Mouse (Mus musculus) cerebellum, adult 2 months (tissue): ENCODE measurements at regions not wholly inside any gene's neighbourhood (a gene's known extent, or its start where the extent isn't known, plus 50 kb on each side); places are given as distances from the start of the nearest gene placed in this dataset.
"Not testable (repeated sequence)": the region's sequence is repeated elsewhere in the genome, so short reads cannot be mapped to it uniquely, and the experiment has no call there.

Experiments
- DNase-seq, 2 experiments: peaks; one replicate each; pipeline ENCODE4 v3.0.0; 2021
- H3K27ac ChIP-seq: fragments of 200-500 bp; 2 replicates; pipeline ENCODE4 v1.5.1; 2012; ENCODE audit warnings: low read length, control low read depth, inconsistent platforms; ENCODE audit not compliant: insufficient read depth
- H3K27me3 ChIP-seq: fragments of 200-500 bp; 2 replicates; pipeline ENCODE4 v1.6.1; 2012; ENCODE audit warnings: inconsistent platforms, mild to moderate bottlenecking, low read length, moderate library complexity; ENCODE audit not compliant: control insufficient read depth, insufficient read depth
- H3K4me1 ChIP-seq: fragments of 200-500 bp; 2 replicates; pipeline ENCODE4 v1.6.1; 2011; ENCODE audit warnings: low read length; ENCODE audit not compliant: control insufficient read depth, insufficient read depth
- H3K4me3 ChIP-seq: fragments of 200-500 bp; replicated peaks from 2 replicates; pipeline ENCODE3; 2011; ENCODE audit warnings: mild to moderate bottlenecking, low read depth, low read length, control low read depth; ENCODE audit not compliant: insufficient read depth
- CTCF ChIP-seq: fragments of 200-500 bp; IDR thresholded peaks from 2 replicates; pipeline ENCODE4 v1.5.1; 2011; ENCODE audit warnings: low read depth, mild to moderate bottlenecking, control low read depth, low read length, moderate library complexity, borderline replicate concordance; ENCODE audit not compliant: insufficient read depth
- POLR2A ChIP-seq: fragments of 200-500 bp; IDR thresholded peaks from 2 replicates; pipeline ENCODE4 v1.6.1; 2011; ENCODE audit warnings: low read length, control low read depth, borderline replicate concordance; ENCODE audit not compliant: insufficient read depth
- WGBS: fragments of 180-500 bp; shearing (Covaris S2); methylation state at CpG from one replicate; pipeline ENCODE4 v1.1.7; 2018; 5-methylcytosine and 5-hydroxymethylcytosine counted together

GRCm38 (mm10) chr13:50092537-50092936, 157.6 kb downstream of the Gm906 start:
- no peak overlapping the region for H3K27ac ChIP-seq
- no peak overlapping the region for H3K4me3 ChIP-seq

GRCm38 (mm10) chr13:50064841-50065240, 185.3 kb downstream of the Gm906 start:
- no peak for DNase-seq
- no peak overlapping the region for H3K27ac ChIP-seq
- no peaks in the 10 kb centered on the region for H3K4me1 ChIP-seq
- no peak overlapping the region for H3K4me3 ChIP-seq
- no peaks in the 10 kb centered on the region for H3K27me3 ChIP-seq
- WGBS: 66% methylated on average over 4 of the region's 4 CpGs
- TF ChIP-seq POLR2A (no peak), CTCF (no peak)

More at GRCm38 (mm10) chr13:50092537-50092936, 157.6 kb downstream of the Gm906 start:
- TF ChIP-seq CTCF (no peak), POLR2A (no peak)
- Histone ChIP-seq H3K4me1 (no peaks in the 10 kb centered on the region), H3K27me3 (no peaks in the 10 kb centered on the region)
- WGBS: 70% methylated on average over 2 of the region's 2 CpGs
- no peak for DNase-seq

GRCm38 (mm10) chr13:50064365-50064764, 185.7 kb downstream of the Gm906 start:
- 66% methylated on average over 2 of the region's 2 CpGs for WGBS
- H3K27me3 ChIP-seq, H3K4me1 ChIP-seq, DNase-seq, H3K4me3 ChIP-seq, H3K27ac ChIP-seq: not testable (repeated sequence)

- not testable (repeated sequence) for H3K27me3 ChIP-seq, H3K4me3 ChIP-seq, H3K27ac ChIP-seq, H3K4me1 ChIP-seq, DNase-seq
- WGBS: 69% methylated on average over 1 of the region's 1 CpGs
Measured at GRCm38 (mm10) chr13:50059676-50060075, 190.4 kb downstream of the Gm906 start.

- WGBS: 81% methylated on average over 2 of the region's 2 CpGs
- not testable (repeated sequence) for H3K27ac ChIP-seq, H3K4me3 ChIP-seq, H3K27me3 ChIP-seq, DNase-seq, H3K4me1 ChIP-seq
Measured at GRCm38 (mm10) chr13:50059054-50059453, 191.1 kb downstream of the Gm906 start.

- DNase-seq, H3K4me3 ChIP-seq, H3K27me3 ChIP-seq, H3K4me1 ChIP-seq, H3K27ac ChIP-seq: not testable (repeated sequence)
Measured at GRCm38 (mm10) chr13:50051746-50052145, 198.4 kb downstream of the Gm906 start.

GRCm38 (mm10) chr13:50051110-50051509, 199.0 kb downstream of the Gm906 start:
- not testable (repeated sequence) for DNase-seq, H3K4me1 ChIP-seq, H3K4me3 ChIP-seq, H3K27ac ChIP-seq, H3K27me3 ChIP-seq
- 55% methylated on average over 3 of the region's 3 CpGs for WGBS

GRCm38 (mm10) chr13:50031757-50032156, 218.4 kb downstream of the Gm906 start:
- Histone ChIP-seq H3K4me1 (no peaks in the 10 kb centered on the region), H3K27me3 (no peaks in the 10 kb centered on the region), H3K27ac (no peak overlapping the region), H3K4me3 (no peak overlapping the region)
- WGBS: 29% methylated on average over 1 of the region's 1 CpGs
- no peak for DNase-seq
- TF ChIP-seq POLR2A (no peak), CTCF (no peak)

GRCm38 (mm10) chr13:50007730-50008129, 208.9 kb upstream of the Gm30302 start:
- not testable (repeated sequence) for H3K27me3 ChIP-seq, H3K4me1 ChIP-seq, H3K27ac ChIP-seq, DNase-seq, H3K4me3 ChIP-seq
- 79% methylated on average over 3 of the region's 3 CpGs for WGBS

- not testable (repeated sequence) for H3K27me3 ChIP-seq, H3K4me3 ChIP-seq, DNase-seq, H3K4me1 ChIP-seq, H3K27ac ChIP-seq
- 88% methylated on average over 4 of the region's 4 CpGs for WGBS
Measured at GRCm38 (mm10) chr13:49966072-49966471, 167.3 kb upstream of the Gm30302 start.

- 18% methylated on average over 5 of the region's 6 CpGs for WGBS
Measured at GRCm38 (mm10) chr13:49957993-49958681, 159.3 kb upstream of the Gm30302 start.

More at GRCm38 (mm10) chr13:49957993-49958681, 159.3 kb upstream of the Gm30302 start:
- peak; percentile 10 to 33 for DNase-seq
- H3K4me1 ChIP-seq, H3K4me3 ChIP-seq, H3K27me3 ChIP-seq, H3K27ac ChIP-seq: not testable (repeated sequence)
